Mouse (Mus musculus): ENCODE measurements around the gene Rhd. TPM values are rescaled to one million over a fixed set of nuclear protein-coding genes. Genes with fewer than 3 reads are reported as not detected.

Rhd gene
- polyA plus RNA-seq, 1 experiment from 2014 or later: 1.5 TPM

- H3K4me2 ChIP-seq: no peak overlapping the region
- ATAC-seq: no peak
- no peak overlapping the region for H3K9ac ChIP-seq
- no peaks in the 10 kb centered on the region for H3K36me3 ChIP-seq (ENCODE audit: poor library complexity, severe bottlenecking)
- no peak overlapping the region for H3K4me3 ChIP-seq
- no peaks in the 10 kb centered on the region for H3K9me3 ChIP-seq (replicated peaks)
- H3K4me1 ChIP-seq: no peaks in the 10 kb centered on the region
- WGBS: 82% methylated on average over 7 of the region's 7 CpGs
- H3K27me3 ChIP-seq: peaks cover 4% of the 10 kb centered on the region; the same call in 1 of the 2 replicates
- no peak overlapping the region for H3K27ac ChIP-seq
Measured at GRCm38 (mm10) chr4:134862996-134863395, 1.3 kb upstream of the Rhd start.

GRCm38 (mm10) chr4:134865340-134865739 lies 1.0 kb downstream of the Rhd start:
- 69% methylated on average over 6 of the region's 6 CpGs for WGBS

GRCm38 (mm10) chr4:134865789-134866188 lies 1.5 kb downstream of the Rhd start:
- H3K27me3 ChIP-seq: peaks cover 32% of the 10 kb centered on the region
- ATAC-seq: no peak
- H3K9ac ChIP-seq: no peak overlapping the region
- no peaks in the 10 kb centered on the region for H3K36me3 ChIP-seq (ENCODE audit: poor library complexity, severe bottlenecking)
- 92% methylated on average over 5 of the region's 5 CpGs for WGBS
- no peaks in the 10 kb centered on the region for H3K9me3 ChIP-seq (replicated peaks)
- H3K4me1 ChIP-seq: no peaks in the 10 kb centered on the region
- H3K4me3 ChIP-seq: no peak overlapping the region
- H3K27ac ChIP-seq: no peak overlapping the region
- H3K4me2 ChIP-seq: no peak overlapping the region

More at GRCm38 (mm10) chr4:134865340-134865739, 1.0 kb downstream of the Rhd start:
- Histone ChIP-seq H3K4me1 (no peaks in the 10 kb centered on the region), H3K27me3 (peaks cover 28% of the 10 kb centered on the region), H3K36me3 (ENCODE audit: poor library complexity, severe bottlenecking) (no peaks in the 10 kb centered on the region), H3K9me3 (replicated peaks) (no peaks in the 10 kb centered on the region), H3K4me3 (no peak overlapping the region), H3K27ac (no peak overlapping the region), H3K4me2 (no peak overlapping the region), H3K9ac (no peak overlapping the region)
- ATAC-seq: no peak

- no peak overlapping the region for H3K27ac ChIP-seq
- H3K9me3 ChIP-seq (replicated peaks): no peaks in the 10 kb centered on the region
- no peaks in the 10 kb centered on the region for H3K4me1 ChIP-seq
- H3K36me3 ChIP-seq (ENCODE audit: poor library complexity, severe bottlenecking): no peaks in the 10 kb centered on the region
- H3K9ac ChIP-seq: no peak overlapping the region
- no peak overlapping the region for H3K4me3 ChIP-seq
- peaks cover 40% of the 10 kb centered on the region for H3K27me3 ChIP-seq
- ATAC-seq: no peak
- H3K4me2 ChIP-seq: no peak overlapping the region
- WGBS: 90% methylated on average over 8 of the region's 8 CpGs
Measured at GRCm38 (mm10) chr4:134867213-134867612, 2.9 kb downstream of the Rhd start.

GRCm38 (mm10) chr4:134867661-134868060 lies 3.3 kb downstream of the Rhd start:
- no peaks in the 10 kb centered on the region for H3K36me3 ChIP-seq (ENCODE audit: poor library complexity, severe bottlenecking)
- H3K4me2 ChIP-seq: no peak overlapping the region
- no peaks in the 10 kb centered on the region for H3K4me1 ChIP-seq
- WGBS: 88% methylated on average over 8 of the region's 8 CpGs
- no peak overlapping the region for H3K9ac ChIP-seq
- H3K9me3 ChIP-seq (replicated peaks): no peaks in the 10 kb centered on the region
- peaks cover 41% of the 10 kb centered on the region for H3K27me3 ChIP-seq
- H3K27ac ChIP-seq: no peak overlapping the region
- no peak overlapping the region for H3K4me3 ChIP-seq
- ATAC-seq: no peak

- WGBS: 89% methylated on average over 10 of the region's 10 CpGs
- Histone ChIP-seq H3K27me3 (peaks cover 41% of the 10 kb centered on the region), H3K4me2 (no peak overlapping the region), H3K4me1 (no peaks in the 10 kb centered on the region), H3K36me3 (ENCODE audit: poor library complexity, severe bottlenecking) (no peaks in the 10 kb centered on the region), H3K27ac (no peak overlapping the region), H3K4me3 (no peak overlapping the region), H3K9ac (no peak overlapping the region), H3K9me3 (replicated peaks) (no peaks in the 10 kb centered on the region)
- no peak for ATAC-seq
Measured at GRCm38 (mm10) chr4:134868065-134868464, 3.7 kb downstream of the Rhd start.

- Histone ChIP-seq H3K4me1 (no peaks in the 10 kb centered on the region), H3K27ac (no peak overlapping the region), H3K27me3 (peaks cover 41% of the 10 kb centered on the region), H3K4me3 (no peak overlapping the region), H3K36me3 (ENCODE audit: poor library complexity, severe bottlenecking) (no peaks in the 10 kb centered on the region), H3K9ac (no peak overlapping the region), H3K4me2 (no peak overlapping the region), H3K9me3 (replicated peaks) (no peaks in the 10 kb centered on the region)
- 24% methylated on average over 8 of the region's 9 CpGs for WGBS
- no peak for ATAC-seq
Measured at GRCm38 (mm10) chr4:134868490-134868889, 4.2 kb downstream of the Rhd start.

- ATAC-seq: no peak
- H3K4me2 ChIP-seq: no peak overlapping the region
- H3K4me1 ChIP-seq: no peaks in the 10 kb centered on the region
- no peak overlapping the region for H3K27ac ChIP-seq
- no peaks in the 10 kb centered on the region for H3K9me3 ChIP-seq (replicated peaks)
- 12% methylated on average over 16 of the region's 16 CpGs for WGBS
- H3K36me3 ChIP-seq (ENCODE audit: poor library complexity, severe bottlenecking): no peaks in the 10 kb centered on the region
- H3K4me3 ChIP-seq: no peak overlapping the region
- H3K27me3 ChIP-seq: peaks cover 41% of the 10 kb centered on the region
- no peak overlapping the region for H3K9ac ChIP-seq
Measured at GRCm38 (mm10) chr4:134869068-134869730, 4.9 kb downstream of the Rhd start.

- ATAC-seq: no peak
- no peak overlapping the region for H3K4me3 ChIP-seq
- no peak overlapping the region for H3K27ac ChIP-seq
- H3K9ac ChIP-seq: no peak overlapping the region
- WGBS: 41% methylated on average over 7 of the region's 7 CpGs
- no peak overlapping the region for H3K4me2 ChIP-seq
- H3K4me1 ChIP-seq: no peaks in the 10 kb centered on the region
- H3K36me3 ChIP-seq (ENCODE audit: poor library complexity, severe bottlenecking): no peaks in the 10 kb centered on the region
- no peaks in the 10 kb centered on the region for H3K9me3 ChIP-seq (replicated peaks)
- peaks cover 41% of the 10 kb centered on the region for H3K27me3 ChIP-seq
Measured at GRCm38 (mm10) chr4:134869815-134870375, 5.6 kb downstream of the Rhd start.

- H3K27me3 ChIP-seq: peaks cover 41% of the 10 kb centered on the region
- H3K4me2 ChIP-seq: no peak overlapping the region
- WGBS: 51% methylated on average over 4 of the region's 4 CpGs
- no peaks in the 10 kb centered on the region for H3K4me1 ChIP-seq
- no peak overlapping the region for H3K27ac ChIP-seq
- no peaks in the 10 kb centered on the region for H3K9me3 ChIP-seq (replicated peaks)
- no peak overlapping the region for H3K4me3 ChIP-seq
- H3K9ac ChIP-seq: no peak overlapping the region
- no peak for ATAC-seq
- no peaks in the 10 kb centered on the region for H3K36me3 ChIP-seq (ENCODE audit: poor library complexity, severe bottlenecking)
Measured at GRCm38 (mm10) chr4:134871477-134871876, 7.1 kb downstream of the Rhd start.

GRCm38 (mm10) chr4:134871950-134872349 lies 7.6 kb downstream of the Rhd start:
- peaks cover 41% of the 10 kb centered on the region for H3K27me3 ChIP-seq
- no peaks in the 10 kb centered on the region for H3K36me3 ChIP-seq (ENCODE audit: poor library complexity, severe bottlenecking)
- no peak overlapping the region for H3K4me3 ChIP-seq
- H3K4me2 ChIP-seq: no peak overlapping the region
- 61% methylated on average over 2 of the region's 2 CpGs for WGBS
- H3K27ac ChIP-seq: no peak overlapping the region
- no peaks in the 10 kb centered on the region for H3K9me3 ChIP-seq (replicated peaks)
- H3K4me1 ChIP-seq: no peaks in the 10 kb centered on the region
- ATAC-seq: no peak
- no peak overlapping the region for H3K9ac ChIP-seq

GRCm38 (mm10) chr4:134876171-134876570 lies 11.8 kb downstream of the Rhd start:
- H3K4me2 ChIP-seq: no peak overlapping the region
- H3K9ac ChIP-seq: no peak overlapping the region
- no peak for ATAC-seq
- no peak overlapping the region for H3K4me3 ChIP-seq
- H3K27me3 ChIP-seq: peaks cover 7% of the 10 kb centered on the region; the same call in 1 of the 2 replicates
- no peak overlapping the region for H3K27ac ChIP-seq
- WGBS: 87% methylated on average over 9 of the region's 9 CpGs
- H3K36me3 ChIP-seq (ENCODE audit: poor library complexity, severe bottlenecking): no peaks in the 10 kb centered on the region
- H3K4me1 ChIP-seq: peaks cover 8% of the 10 kb centered on the region
- no peaks in the 10 kb centered on the region for H3K9me3 ChIP-seq (replicated peaks)

Data from forebrain, embryonic 13.5 days (tissue).